Mouse (Mus musculus) erythroblast, embryonic 14.5 days (primary cell): ENCODE results near the gene Tmem184c.

ENCODE experiments used
- GATA1 ChIP-seq: IDR thresholded peaks from 2 replicates; pipeline ENCODE4 v1.6.1; 2012; ENCODE audit warnings: low read length, inconsistent platforms, mixed read lengths
- TAL1 ChIP-seq: IDR thresholded peaks from 3 replicates; pipeline ENCODE4 v1.6.1; 2012; ENCODE audit warnings: low read length, inconsistent platforms, mixed read lengths

DNA sequence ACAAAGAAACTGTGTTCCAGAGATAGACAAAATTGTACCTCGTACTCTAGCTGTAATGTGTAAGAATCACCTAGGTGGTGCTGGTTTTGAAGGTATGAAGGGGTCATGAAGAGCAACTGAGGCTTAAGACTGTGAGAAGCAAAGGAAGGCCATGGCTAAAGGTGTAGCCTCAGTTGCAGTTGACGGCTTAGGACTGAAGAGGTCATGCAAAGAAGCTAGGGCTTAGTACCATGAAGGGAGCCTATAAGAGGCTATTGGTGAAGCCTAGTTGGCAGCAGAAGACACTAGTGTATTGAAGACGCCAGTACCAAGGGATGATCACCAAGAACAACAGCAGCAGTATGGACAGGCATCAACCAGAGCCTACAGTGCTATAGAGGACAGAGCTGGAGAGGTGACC, 58.0 kb downstream of the Tmem184c start:
- no peak for TF ChIP-seq GATA1
- no peak for TF ChIP-seq TAL1
